Mouse (Mus musculus): ENCODE data around the gene Gm42669. TPM values are rescaled to one million over a fixed set of nuclear protein-coding genes. Genes with fewer than 3 reads are reported as not detected.

Gm42669 gene
- polyA plus RNA-seq, 1 experiment, result 0.04 TPM

- Histone ChIP-seq H3K79me2 (ENCODE audit: control insufficient read depth, insufficient read depth) (no peaks in the 10 kb centered on the region), H3K36me3 (ENCODE audit: control insufficient read depth, insufficient read depth) (no peaks in the 10 kb centered on the region)
- TF ChIP-seq CTCF (IDR thresholded peaks at IDR 0.05; ENCODE audit: control insufficient read depth, insufficient read depth, insufficient read length) (no peak), MYOG (IDR thresholded peaks at IDR 0.05; ENCODE audit: control insufficient read depth, extremely low read depth, insufficient read length) (no peak), MAX (IDR thresholded peaks at IDR 0.05) (no peak)
These were observed 27.2 kb upstream of the Gm42669 start for GRCm38 (mm10) chr5:107480194-107480593.

GRCm38 (mm10) chr5:107488996-107489395 lies 18.4 kb upstream of the Gm42669 start:
- Histone ChIP-seq H3K4me3 (ENCODE audit: insufficient read depth, poor library complexity, severe bottlenecking) (no peak overlapping the region), H3K79me3 (ENCODE audit: low read depth) (no peaks in the 10 kb centered on the region), H3ac (ENCODE audit: control insufficient read depth, insufficient read length, low read depth) (no peak overlapping the region), H3K36me3 (ENCODE audit: control insufficient read depth, insufficient read depth) (no peaks in the 10 kb centered on the region), H3K27me3 (ENCODE audit: control insufficient read depth, insufficient read depth, insufficient read length) (no peaks in the 10 kb centered on the region), H3K79me2 (ENCODE audit: control insufficient read depth, insufficient read depth) (no peaks in the 10 kb centered on the region)
- no peak for TF ChIP-seq CEBPB (IDR thresholded peaks at IDR 0.05; ENCODE audit: low read depth)
- TF ChIP-seq FOSL1 (IDR thresholded peaks at IDR 0.05; ENCODE audit: insufficient read depth, low read length, poor library complexity, severe bottlenecking), result no peak
- no peak for TF ChIP-seq USF1 (IDR thresholded peaks at IDR 0.05; ENCODE audit: low read depth)
- TF ChIP-seq MAX (IDR thresholded peaks at IDR 0.05), result no peak
- no peak for TF ChIP-seq CTCF (IDR thresholded peaks at IDR 0.05; ENCODE audit: control insufficient read depth, insufficient read depth, insufficient read length)
- no peak for TF ChIP-seq MYOD1 (IDR thresholded peaks at IDR 0.05; ENCODE audit: control insufficient read depth, insufficient read length, low read depth)
- TF ChIP-seq MYOG (IDR thresholded peaks at IDR 0.05; ENCODE audit: control insufficient read depth, extremely low read depth, insufficient read length), result no peak

More at GRCm38 (mm10) chr5:107480194-107480593, 27.2 kb upstream of the Gm42669 start:
- H3K27me3 ChIP-seq (ENCODE audit: control insufficient read depth, insufficient read depth, insufficient read length), result no peaks in the 10 kb centered on the region
- no peak overlapping the region for H3ac ChIP-seq (ENCODE audit: control insufficient read depth, insufficient read length, low read depth)
- no peak overlapping the region for H3K4me3 ChIP-seq (ENCODE audit: insufficient read depth, poor library complexity, severe bottlenecking)
- H3K79me3 ChIP-seq (ENCODE audit: low read depth), result no peaks in the 10 kb centered on the region

- H3ac ChIP-seq (ENCODE audit: control insufficient read depth, insufficient read length, low read depth), result no peak overlapping the region
- no peaks in the 10 kb centered on the region for H3K79me2 ChIP-seq (ENCODE audit: control insufficient read depth, insufficient read depth)
- H3K79me3 ChIP-seq (ENCODE audit: low read depth), result no peaks in the 10 kb centered on the region
- TF ChIP-seq MAX (IDR thresholded peaks at IDR 0.05) (no peak), FOSL1 (IDR thresholded peaks at IDR 0.05; ENCODE audit: insufficient read depth, low read length, poor library complexity, severe bottlenecking) (no peak)
- H3K4me3 ChIP-seq (ENCODE audit: insufficient read depth, poor library complexity, severe bottlenecking), result no peak overlapping the region
- H3K27me3 ChIP-seq (ENCODE audit: control insufficient read depth, insufficient read depth, insufficient read length), result no peaks in the 10 kb centered on the region
- H3K36me3 ChIP-seq (ENCODE audit: control insufficient read depth, insufficient read depth), result no peaks in the 10 kb centered on the region
These were observed 16.4 kb upstream of the Gm42669 start for GRCm38 (mm10) chr5:107491036-107491435.

GRCm38 (mm10) chr5:107492471-107492870 lies 14.9 kb upstream of the Gm42669 start:
- H3K79me3 ChIP-seq (ENCODE audit: low read depth), result no peaks in the 10 kb centered on the region
- H3K4me3 ChIP-seq (ENCODE audit: insufficient read depth, poor library complexity, severe bottlenecking), result no peak overlapping the region
- H3ac ChIP-seq (ENCODE audit: control insufficient read depth, insufficient read length, low read depth), result no peak overlapping the region
- H3K79me2 ChIP-seq (ENCODE audit: control insufficient read depth, insufficient read depth), result no peaks in the 10 kb centered on the region
- H3K36me3 ChIP-seq (ENCODE audit: control insufficient read depth, insufficient read depth), result no peaks in the 10 kb centered on the region
- TF ChIP-seq CTCF (IDR thresholded peaks at IDR 0.05; ENCODE audit: control insufficient read depth, insufficient read depth, insufficient read length) (no peak), MYOD1 (IDR thresholded peaks at IDR 0.05; ENCODE audit: control insufficient read depth, insufficient read length, low read depth) (no peak), MAX (IDR thresholded peaks at IDR 0.05) (no peak), CEBPB (IDR thresholded peaks at IDR 0.05; ENCODE audit: low read depth) (no peak), USF1 (IDR thresholded peaks at IDR 0.05; ENCODE audit: low read depth) (no peak), FOSL1 (IDR thresholded peaks at IDR 0.05; ENCODE audit: insufficient read depth, low read length, poor library complexity, severe bottlenecking) (no peak), MYOG (IDR thresholded peaks at IDR 0.05; ENCODE audit: control insufficient read depth, extremely low read depth, insufficient read length) (no peak)
- no peaks in the 10 kb centered on the region for H3K27me3 ChIP-seq (ENCODE audit: control insufficient read depth, insufficient read depth, insufficient read length)

GRCm38 (mm10) chr5:107494759-107495158 lies 12.7 kb upstream of the Gm42669 start:
- Histone ChIP-seq H3K27me3 (ENCODE audit: control insufficient read depth, insufficient read depth, insufficient read length) (no peaks in the 10 kb centered on the region), H3ac (ENCODE audit: control insufficient read depth, insufficient read length, low read depth) (no peak overlapping the region), H3K4me3 (ENCODE audit: insufficient read depth, poor library complexity, severe bottlenecking) (no peak overlapping the region), H3K79me3 (ENCODE audit: low read depth) (no peaks in the 10 kb centered on the region), H3K79me2 (ENCODE audit: control insufficient read depth, insufficient read depth) (no peaks in the 10 kb centered on the region), H3K36me3 (ENCODE audit: control insufficient read depth, insufficient read depth) (no peaks in the 10 kb centered on the region)
- no peak for TF ChIP-seq CEBPB (IDR thresholded peaks at IDR 0.05; ENCODE audit: low read depth)
- no peak for TF ChIP-seq USF1 (IDR thresholded peaks at IDR 0.05; ENCODE audit: low read depth)
- TF ChIP-seq FOSL1 (IDR thresholded peaks at IDR 0.05; ENCODE audit: insufficient read depth, low read length, poor library complexity, severe bottlenecking), result no peak
- no peak for TF ChIP-seq MYOD1 (IDR thresholded peaks at IDR 0.05; ENCODE audit: control insufficient read depth, insufficient read length, low read depth)
- TF ChIP-seq CTCF (IDR thresholded peaks at IDR 0.05; ENCODE audit: control insufficient read depth, insufficient read depth, insufficient read length), result no peak
- TF ChIP-seq MYOG (IDR thresholded peaks at IDR 0.05; ENCODE audit: control insufficient read depth, extremely low read depth, insufficient read length), result no peak

- Histone ChIP-seq H3K27me3 (ENCODE audit: control insufficient read depth, insufficient read depth, insufficient read length) (no peaks in the 10 kb centered on the region), H3K4me3 (ENCODE audit: insufficient read depth, poor library complexity, severe bottlenecking) (no peak overlapping the region), H3K79me3 (ENCODE audit: low read depth) (no peaks in the 10 kb centered on the region), H3ac (ENCODE audit: control insufficient read depth, insufficient read length, low read depth) (no peak overlapping the region), H3K79me2 (ENCODE audit: control insufficient read depth, insufficient read depth) (no peaks in the 10 kb centered on the region), H3K36me3 (ENCODE audit: control insufficient read depth, insufficient read depth) (no peaks in the 10 kb centered on the region)
- TF ChIP-seq USF1 (IDR thresholded peaks at IDR 0.05; ENCODE audit: low read depth) (no peak), CTCF (IDR thresholded peaks at IDR 0.05; ENCODE audit: control insufficient read depth, insufficient read depth, insufficient read length) (no peak)
These were observed 11.4 kb upstream of the Gm42669 start for GRCm38 (mm10) chr5:107496047-107496446.

Data from C2C12 (cell line).